Mouse (Mus musculus) granulocyte monocyte progenitor cell, adult 5-6 weeks (primary cell): ENCODE data around the gene Csrnp1. TPM values are rescaled to one million over a fixed set of nuclear protein-coding genes. Genes with fewer than 3 reads are reported as not detected.
A peak's percentile ranks its signal among the peaks of the same experiment; 100 is the strongest.
"Not testable (repeated sequence)": the region's sequence is repeated elsewhere in the genome, so short reads cannot be mapped to it uniquely, and the experiment has no call there.

Experiments used
- ATAC-seq: replicated peaks from 2 replicates; pipeline ENCODE4 v1.8.0; 2016; ENCODE audit warnings: mild to moderate bottlenecking, moderate TSS enrichment, inconsistent platforms; ENCODE audit not compliant: poor library complexity, severe bottlenecking
- total RNA-seq, 2 experiments: library from RNA; stranded (forward) in 1 of 2; stranded (reverse) in 1 of 2; fragments of 200-712, 200-1000 nt in 1 of 2; fragments of >200 nt in 1 of 2; fragmentation: Nextera tagmentation in 1 of 2; gene quantifications; 2 replicates each; pipeline ENCODE4 v1.2.3; 2014 to 2017

Gene Csrnp1
- total RNA-seq (2014; fragmentation: Nextera tagmentation) (1.3 and 8.5 TPM in 2 replicates), total RNA-seq (2017) (8.8 and 16.9 TPM in 2 replicates)

GRCm38 (mm10) chr9:119984536-119985011 is at the start of gene Csrnp1:
TSS of gene Csrnp1 (minus strand) at chr9:119984658.
- no peak for ATAC-seq

GRCm38 (mm10) chr9:120032710-120033109 is 48.3 kb upstream of the Csrnp1 start:
- no peak for ATAC-seq

- no peak for ATAC-seq
Observed at GRCm38 (mm10) chr9:120030421-120030820, 46.0 kb upstream of the Csrnp1 start.

GRCm38 (mm10) chr9:120029880-120030279 is 45.4 kb upstream of the Csrnp1 start:
- ATAC-seq: no peak

GRCm38 (mm10) chr9:120027401-120028151 is 43.1 kb upstream of the Csrnp1 start:
- peak; percentile 95 for ATAC-seq

GRCm38 (mm10) chr9:120024625-120025024 is 40.2 kb upstream of the Csrnp1 start:
- no peak for ATAC-seq

GRCm38 (mm10) chr9:120024171-120024570 is 39.7 kb upstream of the Csrnp1 start:
- no peak for ATAC-seq

- no peak for ATAC-seq
Observed at GRCm38 (mm10) chr9:120023086-120023811, 38.8 kb upstream of the Csrnp1 start, which contains the start of gene Xirp1. TSS of gene Xirp1 (minus strand) at chr9:120023598.

- no peak for ATAC-seq
Observed at GRCm38 (mm10) chr9:120021164-120021563, 36.7 kb upstream of the Csrnp1 start.

- peak; percentile 36 for ATAC-seq
Observed at GRCm38 (mm10) chr9:120020285-120020890, 35.9 kb upstream of the Csrnp1 start.

- peak; percentile 28; the same call in 1 of the 2 replicates for ATAC-seq
Observed at GRCm38 (mm10) chr9:120016956-120017355, 32.5 kb upstream of the Csrnp1 start.

GRCm38 (mm10) chr9:120014828-120015227 is 30.4 kb upstream of the Csrnp1 start:
- no peak for ATAC-seq

GRCm38 (mm10) chr9:120013251-120013820 is 28.9 kb upstream of the Csrnp1 start:
- ATAC-seq: no peak

- no peak for ATAC-seq
Observed at GRCm38 (mm10) chr9:120012781-120013180, 28.3 kb upstream of the Csrnp1 start.

GRCm38 (mm10) chr9:120012161-120012560 is 27.7 kb upstream of the Csrnp1 start:
- ATAC-seq: not testable (repeated sequence)

- peak; percentile 54 for ATAC-seq
Observed at GRCm38 (mm10) chr9:120011533-120011932, 27.1 kb upstream of the Csrnp1 start.

GRCm38 (mm10) chr9:120010781-120011511 is 26.5 kb upstream of the Csrnp1 start:
- ATAC-seq: peak; percentile 88

GRCm38 (mm10) chr9:120009871-120010270 is 25.4 kb upstream of the Csrnp1 start:
- no peak for ATAC-seq

- no peak for ATAC-seq
Observed at GRCm38 (mm10) chr9:120009226-120009841, 24.9 kb upstream of the Csrnp1 start.
